Mouse (Mus musculus) erythroblast, embryonic 14.5 days (primary cell): ENCODE data around the gene Txk.

Source experiments
- GATA1 ChIP-seq: IDR thresholded peaks from 2 replicates; pipeline ENCODE4 v1.6.1; 2012; ENCODE audit warnings: low read length, inconsistent platforms, mixed read lengths
- TAL1 ChIP-seq: IDR thresholded peaks from 3 replicates; pipeline ENCODE4 v1.6.1; 2012; ENCODE audit warnings: low read length, inconsistent platforms, mixed read lengths

- TF ChIP-seq TAL1 (no peak), GATA1 (no peak)
Observed at GRCm38 (mm10) chr5:72746461-72746860, 6.1 kb downstream of the Txk start.
